Mouse (Mus musculus) G1E (cell line): Measurements from ENCODE around the gene Rai1. TPM values are rescaled to one million over a fixed set of nuclear protein-coding genes. Genes with fewer than 3 reads are reported as not detected.
A peak's percentile ranks its signal among the peaks of the same experiment; 100 is the strongest.

Experiments
- ATAC-seq: 2 replicates; pipeline ENCODE4 v1.8.0; 2016; ENCODE audit warnings: mild to moderate bottlenecking; ENCODE audit not compliant: insufficient number of reproducible peaks, poor library complexity, low FRiP score, severe bottlenecking; ENCODE audit errors: extremely low read depth
- DNase-seq: peaks from one replicate; pipeline ENCODE4 v3.0.0; 2012; ENCODE audit warnings: low spot score
- H3K27me3 ChIP-seq: 2 replicates; pipeline ENCODE4 v1.6.1; 2012; ENCODE audit warnings: mild to moderate bottlenecking, low read length, inconsistent platforms; ENCODE audit not compliant: insufficient read depth
- H3K36me3 ChIP-seq: replicated peaks from 2 replicates; pipeline ENCODE3; 2012; ENCODE audit warnings: mild to moderate bottlenecking, inconsistent platforms
- H3K4me1 ChIP-seq: 2 replicates; pipeline ENCODE4 v1.6.1; 2012; ENCODE audit warnings: low read depth, low read length, inconsistent platforms, mixed read lengths; ENCODE audit not compliant: insufficient read depth
- H3K4me3 ChIP-seq: 2 replicates; pipeline ENCODE4 v1.5.1; 2012; ENCODE audit warnings: low read depth, mild to moderate bottlenecking, inconsistent platforms, low read length, moderate library complexity, mixed read lengths
- H3K9me3 ChIP-seq: replicated peaks from 2 replicates; pipeline ENCODE4 v1.6.1; 2012; ENCODE audit warnings: inconsistent platforms
- CTCF ChIP-seq: IDR thresholded peaks from 2 replicates; pipeline ENCODE4 v1.5.1; 2012; ENCODE audit warnings: low read depth, low read length, inconsistent platforms, mixed read lengths
- GATA1 ChIP-seq: IDR thresholded peaks from 2 replicates; pipeline ENCODE4 v1.6.1; 2012; ENCODE audit warnings: borderline replicate concordance, low read length, inconsistent platforms, mixed read lengths
- GATA2 ChIP-seq: IDR thresholded peaks from 2 replicates; pipeline ENCODE4 v1.6.1; 2012; ENCODE audit warnings: low read depth, low read length, inconsistent platforms, borderline replicate concordance
- POLR2AphosphoS5 ChIP-seq: IDR thresholded peaks from 2 replicates; pipeline ENCODE4 v1.6.1; 2012; ENCODE audit warnings: low read depth, low read length, inconsistent platforms; ENCODE audit not compliant: insufficient replicate concordance
- TAL1 ChIP-seq: conservative IDR thresholded peaks from 2 replicates; pipeline ENCODE4 v1.6.1; 2012; ENCODE audit warnings: low read depth, low read length, inconsistent platforms, mixed read lengths
- polyA plus RNA-seq: library from polyadenylated mRNA; stranded (reverse); fragments of >175 nt; gene quantifications from 2 replicates; pipeline ENCODE4 v1.2.3, GENCODE M21; 2012
- total RNA-seq, 2 experiments: library from RNA; stranded (forward) in 1 of 2; stranded (reverse) in 1 of 2; fragments of 200-1000 nt in 1 of 2; fragments of >200 nt in 1 of 2; fragmentation: Nextera tagmentation in 1 of 2; gene quantifications; 2 replicates each; pipeline ENCODE4 v1.2.3; 2014 to 2017

Gene Rai1
- total and polyA plus RNA-seq, 3 experiments: 10.3 to 107 (median 77.4) TPM

DNA sequence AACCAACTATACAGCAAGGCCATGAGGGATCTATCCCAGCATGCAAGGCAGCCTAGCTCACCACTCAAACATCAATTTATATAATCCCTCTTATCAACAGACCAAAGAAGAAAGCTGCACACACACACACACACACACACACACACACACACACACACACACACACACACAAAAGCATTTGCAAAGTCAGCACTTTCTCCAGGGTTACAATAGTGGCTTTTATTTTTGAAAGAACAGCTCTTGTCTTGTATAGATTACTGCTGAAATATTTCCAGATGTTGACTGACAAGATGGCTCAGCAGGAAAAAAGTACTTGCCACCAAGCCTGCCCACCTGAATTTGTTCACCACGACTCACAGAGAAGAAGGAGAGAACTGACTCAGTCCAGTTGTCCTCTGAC is 39.5 kb upstream of the Rai1 start:
- Histone ChIP-seq H3K36me3 (no peaks in the 10 kb centered on the region), H3K4me1 (peaks cover 5% of the 10 kb centered on the region; the same call in 1 of the 2 replicates), H3K27me3 (peaks cover 34% of the 10 kb centered on the region), H3K9me3 (no peaks in the 10 kb centered on the region), H3K4me3 (no peak overlapping the region)
- TF ChIP-seq TAL1 (no peak), CTCF (no peak), POLR2AphosphoS5 (no peak), GATA1 (no peak), GATA2 (no peak)
- ATAC-seq: no peak
- DNase-seq: no peak

DNA sequence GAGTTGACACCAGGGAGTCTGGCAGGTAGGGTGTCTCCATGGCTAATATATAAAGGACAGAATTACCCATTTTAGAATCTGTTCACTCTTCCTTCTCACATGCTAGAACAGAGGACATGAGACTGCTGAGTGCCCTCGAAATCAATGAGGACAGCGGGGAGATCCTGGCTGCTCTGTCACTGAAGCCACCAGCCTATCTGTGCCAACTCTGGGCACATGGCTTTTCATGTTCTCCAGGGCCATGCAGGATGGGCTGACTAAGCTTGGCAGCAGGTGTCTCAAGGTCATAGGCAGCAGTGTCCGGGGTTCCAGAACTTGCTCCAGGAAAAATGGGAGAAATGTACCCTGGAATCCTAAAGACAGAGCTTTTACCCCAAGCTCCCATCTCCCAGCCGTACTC is 37.2 kb upstream of the Rai1 start:
- Histone ChIP-seq H3K36me3 (no peaks in the 10 kb centered on the region), H3K4me3 (no peak overlapping the region), H3K4me1 (peaks cover 15% of the 10 kb centered on the region), H3K27me3 (peaks cover 31% of the 10 kb centered on the region), H3K9me3 (no peaks in the 10 kb centered on the region)
- no peak for TF ChIP-seq GATA2
- no peak for TF ChIP-seq GATA1
- no peak for ATAC-seq
- no peak for DNase-seq

DNA sequence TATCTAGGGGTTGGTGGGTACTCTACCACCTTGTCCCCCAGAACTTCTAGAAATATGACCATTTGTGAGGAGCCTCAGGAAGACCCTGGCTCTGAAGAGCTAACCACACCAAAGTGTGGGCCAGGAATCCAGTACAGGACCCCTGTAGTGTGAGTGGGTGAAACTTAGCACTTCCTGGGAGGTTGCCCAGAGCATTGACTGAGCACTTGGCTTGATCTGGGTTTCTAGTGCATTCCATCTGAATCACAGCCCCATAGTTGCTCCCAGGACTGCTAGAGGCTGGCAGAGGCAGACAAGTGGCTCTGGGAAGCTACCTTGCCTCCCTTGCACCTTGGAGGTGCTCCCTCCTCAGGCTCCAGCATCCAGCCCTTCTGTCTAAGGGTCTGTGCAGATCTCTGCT is 36.2 kb upstream of the Rai1 start:
- Histone ChIP-seq H3K36me3 (no peaks in the 10 kb centered on the region), H3K4me3 (no peak overlapping the region), H3K27me3 (peaks cover 35% of the 10 kb centered on the region), H3K9me3 (no peaks in the 10 kb centered on the region), H3K4me1 (peaks cover 15% of the 10 kb centered on the region)
- no peak for TF ChIP-seq POLR2AphosphoS5
- no peak for TF ChIP-seq CTCF
- TF ChIP-seq GATA2: no peak
- TF ChIP-seq GATA1: no peak
- no peak for TF ChIP-seq TAL1
- DNase-seq (no peak), ATAC-seq (no peak)

DNA sequence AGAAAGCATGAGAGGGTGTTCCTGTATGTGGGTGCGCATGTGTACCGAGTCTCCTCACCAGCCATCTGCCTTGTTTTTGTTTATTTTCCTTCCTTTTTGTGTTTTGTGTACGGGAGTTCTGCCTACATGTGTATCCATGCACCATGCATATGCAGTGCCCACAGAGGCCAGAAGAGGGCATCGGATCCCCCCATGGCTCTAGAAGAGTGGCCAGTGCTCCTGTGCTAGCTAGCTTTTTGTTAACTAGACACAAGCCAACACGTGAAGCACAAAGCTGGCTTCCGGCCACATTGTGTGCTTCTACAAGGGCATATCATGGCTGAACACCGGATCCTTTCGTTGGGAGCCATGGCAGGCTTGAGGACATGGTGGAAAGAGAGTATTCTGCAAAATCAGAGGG is 34.2 kb upstream of the Rai1 start:
- Histone ChIP-seq H3K4me3 (no peak overlapping the region), H3K36me3 (no peaks in the 10 kb centered on the region), H3K4me1 (peaks cover 15% of the 10 kb centered on the region), H3K27me3 (peaks cover 45% of the 10 kb centered on the region), H3K9me3 (no peaks in the 10 kb centered on the region)
- DNase-seq (no peak), ATAC-seq (no peak)
- TF ChIP-seq CTCF (peak; percentile 77), GATA1 (no peak), TAL1 (no peak), POLR2AphosphoS5 (no peak), GATA2 (no peak)

DNA sequence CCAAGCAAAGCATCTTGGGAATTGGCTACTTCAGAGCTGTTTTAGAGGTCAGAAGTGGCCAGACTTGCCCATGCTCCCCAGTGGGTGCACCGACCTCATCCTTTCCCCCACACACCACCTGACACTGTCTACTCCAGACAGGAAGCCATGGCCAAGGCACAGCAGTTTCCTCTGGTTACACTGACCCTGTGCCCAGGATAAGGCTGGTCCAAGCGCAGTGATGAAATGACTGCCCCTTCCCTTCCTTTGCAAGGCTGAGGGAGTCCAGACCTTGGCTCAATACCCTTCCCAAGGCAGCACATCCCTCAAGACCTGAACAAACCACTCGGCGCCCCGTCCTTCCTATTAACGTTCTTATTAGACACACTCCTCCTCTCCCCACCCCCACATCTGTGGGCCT is 33.6 kb upstream of the Rai1 start:
- ATAC-seq (no peak), DNase-seq (no peak)
- Histone ChIP-seq H3K9me3 (no peaks in the 10 kb centered on the region), H3K4me1 (peaks cover 15% of the 10 kb centered on the region), H3K36me3 (no peaks in the 10 kb centered on the region), H3K27me3 (peaks cover 43% of the 10 kb centered on the region), H3K4me3 (no peak overlapping the region)
- TF ChIP-seq TAL1: no peak
- TF ChIP-seq GATA2: no peak
- no peak for TF ChIP-seq CTCF
- no peak for TF ChIP-seq POLR2AphosphoS5
- no peak for TF ChIP-seq GATA1

DNA sequence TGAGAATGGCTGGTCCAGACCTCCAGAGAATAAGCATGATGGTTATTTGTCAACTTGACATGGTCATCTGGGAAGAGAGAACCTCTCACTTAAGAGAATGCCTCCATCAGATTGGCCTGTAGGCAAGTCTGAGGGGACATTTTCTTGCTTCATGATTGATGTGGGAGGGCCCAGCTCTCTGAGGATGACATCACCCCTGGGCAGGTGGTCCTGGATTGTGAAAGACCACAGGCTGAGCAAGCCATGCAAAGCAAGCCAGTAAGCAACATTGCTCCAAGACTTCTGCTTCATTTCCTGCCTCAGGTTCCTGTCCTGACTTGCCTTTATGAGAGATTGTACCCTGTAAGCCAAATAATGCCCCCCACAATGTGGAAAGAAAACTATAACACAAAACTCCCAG is 31.7 kb upstream of the Rai1 start:
- H3K9me3 ChIP-seq: no peaks in the 10 kb centered on the region
- DNase-seq (no peak), ATAC-seq (no peak)
- TF ChIP-seq POLR2AphosphoS5 (no peak), CTCF (no peak)
- no peaks in the 10 kb centered on the region for H3K36me3 ChIP-seq
- peaks cover 36% of the 10 kb centered on the region for H3K27me3 ChIP-seq
- peaks cover 13% of the 10 kb centered on the region for H3K4me1 ChIP-seq
- H3K4me3 ChIP-seq: no peak overlapping the region

DNA sequence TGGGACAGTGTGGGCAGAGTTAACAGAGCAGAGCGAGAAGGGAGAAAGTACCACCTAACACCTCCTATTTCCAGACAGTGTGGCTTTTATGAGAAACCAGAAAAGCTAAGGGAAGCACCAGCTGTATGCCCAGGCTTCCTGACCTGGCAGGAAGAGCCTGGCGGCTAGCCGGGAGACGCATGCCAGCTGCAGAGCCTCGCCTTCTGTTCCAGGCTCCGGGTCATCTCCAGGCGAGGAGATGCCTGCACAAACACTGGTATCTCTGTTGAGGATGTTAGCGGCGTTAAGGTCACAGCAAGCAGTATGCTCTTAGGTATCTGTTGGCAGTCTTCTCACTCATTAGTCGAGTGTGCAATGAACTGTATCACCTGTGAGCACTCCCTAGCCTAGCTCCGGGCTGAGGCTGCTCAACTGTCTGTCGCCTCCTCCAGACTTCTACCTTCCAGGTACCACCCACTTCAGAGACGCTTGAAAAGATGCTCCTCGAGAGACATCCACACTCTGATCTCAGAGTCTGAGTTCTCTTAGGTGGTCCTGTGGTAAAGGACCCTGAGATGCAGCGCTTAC is 30.8 kb upstream of the Rai1 start:
- peaks cover 13% of the 10 kb centered on the region for H3K4me1 ChIP-seq
- no peaks in the 10 kb centered on the region for H3K36me3 ChIP-seq
- H3K9me3 ChIP-seq: no peaks in the 10 kb centered on the region

More for the DNA sequence above, 30.8 kb upstream of the Rai1 start:
- no peak overlapping the region for H3K4me3 ChIP-seq
- no peak for TF ChIP-seq GATA2
- TF ChIP-seq GATA1: no peak
- peaks cover 29% of the 10 kb centered on the region for H3K27me3 ChIP-seq
- no peak for DNase-seq
- no peak for ATAC-seq
